Mouse (Mus musculus) myocyte (in vitro differentiated cells): ENCODE results near the gene Smim7. TPM values are rescaled to one million over a fixed set of nuclear protein-coding genes. Genes with fewer than 3 reads are reported as not detected.

ENCODE experiments used
- H3K27me3 ChIP-seq: one replicate; pipeline ENCODE4 v1.6.1; 2011; ENCODE audit not compliant: control insufficient read depth, insufficient read depth, insufficient read length
- H3K36me3 ChIP-seq: one replicate; pipeline ENCODE4 v1.6.1; 2011; ENCODE audit not compliant: control insufficient read depth, insufficient read depth
- H3K4me2 ChIP-seq: one replicate; pipeline ENCODE4 v1.6.1; 2011; ENCODE audit warnings: low read depth, control low read depth
- H3K4me3 ChIP-seq: one replicate; pipeline ENCODE4 v1.5.1; 2011; ENCODE audit warnings: mild to moderate bottlenecking, control low read depth, moderate library complexity
- H3K79me2 ChIP-seq: one replicate; pipeline ENCODE4 v1.6.1; 2011; ENCODE audit not compliant: control insufficient read depth, insufficient read depth
- H3ac ChIP-seq: one replicate; pipeline ENCODE4 v1.6.1; 2011; ENCODE audit not compliant: control insufficient read depth, insufficient read length
- CEBPB ChIP-seq: IDR thresholded peaks from 2 replicates; pipeline ENCODE4 v1.6.1; 2011; ENCODE audit warnings: mild to moderate bottlenecking, moderate library complexity; ENCODE audit not compliant: poor library complexity, insufficient read depth, severe bottlenecking
- E2F4 ChIP-seq: IDR thresholded peaks from one replicate; pipeline ENCODE4 v1.6.1; 2011; ENCODE audit warnings: mild to moderate bottlenecking, control low read depth, moderate library complexity; ENCODE audit not compliant: insufficient read depth
- MAX ChIP-seq: IDR thresholded peaks from one replicate; pipeline ENCODE4 v1.6.1; 2011; ENCODE audit warnings: low read depth, mild to moderate bottlenecking, control low read depth
- MYOD1 ChIP-seq, 3 experiments: IDR thresholded peaks; one replicate each; pipeline ENCODE4 v1.6.1; 2011; ENCODE audit warnings: control low read depth in 2 of 3, low read depth in 2 of 3, mild to moderate bottlenecking in 2 of 3, moderate library complexity in 1 of 3; ENCODE audit not compliant: insufficient read length in 2 of 3, control insufficient read depth in 1 of 3
- MYOG ChIP-seq, 3 experiments: IDR thresholded peaks; one replicate each; pipeline ENCODE4 v1.6.1; 2011; ENCODE audit warnings: control low read depth in 2 of 3, low read depth in 2 of 3, mild to moderate bottlenecking in 2 of 3; ENCODE audit not compliant: insufficient read length in 2 of 3, control insufficient read depth in 1 of 3, insufficient read depth in 1 of 3
- POLR2A ChIP-seq: IDR thresholded peaks from one replicate; pipeline ENCODE4 v1.6.1; 2011; ENCODE audit warnings: low read depth, mild to moderate bottlenecking, control low read depth, moderate library complexity; ENCODE audit not compliant: insufficient read length
- POLR2AphosphoS2 ChIP-seq: IDR thresholded peaks from one replicate; pipeline ENCODE4 v1.6.1; 2011; ENCODE audit warnings: low read depth, control low read depth; ENCODE audit not compliant: insufficient read length
- REST ChIP-seq: IDR thresholded peaks from one replicate; pipeline ENCODE4 v1.6.1; 2011; ENCODE audit warnings: mild to moderate bottlenecking, control low read depth, moderate library complexity; ENCODE audit not compliant: insufficient read depth, insufficient read length
- SRF ChIP-seq: IDR thresholded peaks from one replicate; pipeline ENCODE4 v1.6.1; 2011; ENCODE audit warnings: low read depth; ENCODE audit not compliant: control insufficient read depth, insufficient read length
- TCF12 ChIP-seq: IDR thresholded peaks from one replicate; pipeline ENCODE4 v1.6.1; 2011; ENCODE audit warnings: mild to moderate bottlenecking, control low read depth; ENCODE audit not compliant: poor library complexity, insufficient read depth, severe bottlenecking
- TCF3 ChIP-seq: IDR thresholded peaks from one replicate; pipeline ENCODE4 v1.6.1; 2011; ENCODE audit warnings: low read depth, control low read depth; ENCODE audit not compliant: insufficient read length
- USF1 ChIP-seq: IDR thresholded peaks from one replicate; pipeline ENCODE4 v1.6.1; 2011; ENCODE audit warnings: low read depth, mild to moderate bottlenecking, control low read depth, moderate library complexity
- polyA plus RNA-seq: library from polyadenylated mRNA; unstranded; fragments of >200 nt; fragmentation: generic; extraction: Trizol; gene quantifications from one replicate; pipeline ENCODE4 v1.2.1, GENCODE M21; 2012; ENCODE audit warnings: missing spikeins

The Smim7 gene
- polyA plus RNA-seq, 1 experiment = 74.3 TPM

GRCm38 (mm10) chr8:72547802-72548643, 22.9 kb downstream of the Smim7 start, which contains the start of gene Med26:
TSS of gene Med26 (minus strand) at chr8:72548270.
- peak in 1 of 3 experiments; percentile 14 for TF ChIP-seq MYOG (IDR thresholded peaks at IDR 0.05; ENCODE audit: control insufficient read depth in 1 of 3, insufficient read depth in 1 of 3, insufficient read length in 2 of 3, low read depth in 2 of 3)
- no peak for TF ChIP-seq MAX
- TF ChIP-seq TCF3 = no peak
- peak; percentile 83 for TF ChIP-seq POLR2AphosphoS2
- no peak for TF ChIP-seq REST
- no peak for TF ChIP-seq E2F4
- no peak for TF ChIP-seq USF1
- peak; percentile 92 for TF ChIP-seq POLR2A
- no peak for TF ChIP-seq CEBPB
- peak in 1 of 3 experiments; percentile 35 for TF ChIP-seq MYOD1 (IDR thresholded peaks at IDR 0.05; ENCODE audit: control insufficient read depth in 1 of 3, insufficient read length in 2 of 3, low read depth in 2 of 3)
- TF ChIP-seq SRF = peak; percentile 31

GRCm38 (mm10) chr8:72547122-72547801, 23.6 kb downstream of the Smim7 start:
- no peak for TF ChIP-seq MYOG (IDR thresholded peaks at IDR 0.05; ENCODE audit: control insufficient read depth in 1 of 3, insufficient read depth in 1 of 3, insufficient read length in 2 of 3, low read depth in 2 of 3)
- TF ChIP-seq MYOD1 (IDR thresholded peaks at IDR 0.05; ENCODE audit: control insufficient read depth in 1 of 3, insufficient read length in 2 of 3, low read depth in 2 of 3) = no peak
- no peak for TF ChIP-seq TCF12
- no peak for TF ChIP-seq POLR2A
- no peak for TF ChIP-seq POLR2AphosphoS2
- no peak for TF ChIP-seq USF1
- Histone ChIP-seq H3K4me2 (peak overlapping the region; percentile 99), H3K79me2 (peaks cover 59% of the 10 kb centered on the region), H3K4me3 (peak overlapping the region; percentile 92), H3K27me3 (no peaks in the 10 kb centered on the region), H3K36me3 (no peaks in the 10 kb centered on the region), H3ac (peak overlapping the region; percentile 58)

More at GRCm38 (mm10) chr8:72547802-72548643, 22.9 kb downstream of the Smim7 start, which contains the start of gene Med26:
- peak within 1 kb of the TSS; percentile 99 for H3K4me2 ChIP-seq
- no peaks in the 10 kb centered on the region for H3K36me3 ChIP-seq
- H3ac ChIP-seq = peak within 1 kb of the TSS; percentile 58
- H3K4me3 ChIP-seq = peak within 1 kb of the TSS; percentile 92
- no peaks in the 10 kb centered on the region for H3K27me3 ChIP-seq
- H3K79me2 ChIP-seq = peaks cover 51% of the 10 kb centered on the region

- Histone ChIP-seq H3K36me3 (no peaks in the 10 kb centered on the region), H3K79me2 (peaks cover 87% of the 10 kb centered on the region), H3K27me3 (no peaks in the 10 kb centered on the region), H3K4me3 (no peak overlapping the region), H3ac (no peak overlapping the region), H3K4me2 (no peak overlapping the region)
- TF ChIP-seq CEBPB = no peak
- no peak for TF ChIP-seq POLR2A
- no peak for TF ChIP-seq REST
- no peak for TF ChIP-seq USF1
- TF ChIP-seq TCF3 = no peak
- TF ChIP-seq E2F4 = no peak
- TF ChIP-seq MYOG (IDR thresholded peaks at IDR 0.05; ENCODE audit: control insufficient read depth in 1 of 3, insufficient read depth in 1 of 3, insufficient read length in 2 of 3, low read depth in 2 of 3) = no peak
- no peak for TF ChIP-seq MAX
Observed at GRCm38 (mm10) chr8:72539234-72539633, 31.7 kb downstream of the Smim7 start.

GRCm38 (mm10) chr8:72534888-72535287, 36.0 kb downstream of the Smim7 start:
- no peak for TF ChIP-seq SRF
- no peak for TF ChIP-seq POLR2AphosphoS2
- TF ChIP-seq POLR2A = no peak
- TF ChIP-seq REST = no peak
- Histone ChIP-seq H3ac (no peak overlapping the region), H3K4me3 (no peak overlapping the region), H3K4me2 (no peak overlapping the region), H3K27me3 (no peaks in the 10 kb centered on the region), H3K36me3 (no peaks in the 10 kb centered on the region), H3K79me2 (peaks cover 96% of the 10 kb centered on the region)

GRCm38 (mm10) chr8:72532103-72532502, 38.8 kb downstream of the Smim7 start:
- Histone ChIP-seq H3K4me2 (no peak overlapping the region), H3K36me3 (no peaks in the 10 kb centered on the region), H3K4me3 (no peak overlapping the region), H3K27me3 (no peaks in the 10 kb centered on the region), H3ac (no peak overlapping the region), H3K79me2 (peaks cover 94% of the 10 kb centered on the region)
- no peak for TF ChIP-seq POLR2AphosphoS2
- TF ChIP-seq REST = no peak
- TF ChIP-seq TCF3 = no peak
- no peak for TF ChIP-seq TCF12
- no peak for TF ChIP-seq USF1
- TF ChIP-seq MYOD1 (IDR thresholded peaks at IDR 0.05; ENCODE audit: control insufficient read depth in 1 of 3, insufficient read length in 2 of 3, low read depth in 2 of 3) = no peak
- no peak for TF ChIP-seq MYOG (IDR thresholded peaks at IDR 0.05; ENCODE audit: control insufficient read depth in 1 of 3, insufficient read depth in 1 of 3, insufficient read length in 2 of 3, low read depth in 2 of 3)
- TF ChIP-seq SRF = no peak
- no peak for TF ChIP-seq CEBPB
- no peak for TF ChIP-seq E2F4
- no peak for TF ChIP-seq POLR2A
- no peak for TF ChIP-seq MAX
